Mouse (Mus musculus) ovary, adult 18-20 months (tissue): ENCODE measurements around the gene Adap1.
A peak's percentile ranks its signal among the peaks of the same experiment; 100 is the strongest.

Source experiments
- DNase-seq: peaks from one replicate; pipeline ENCODE4 v3.0.0; 2022; ENCODE audit warnings: low spot score, mixed read lengths

Gene Adap1

DNA sequence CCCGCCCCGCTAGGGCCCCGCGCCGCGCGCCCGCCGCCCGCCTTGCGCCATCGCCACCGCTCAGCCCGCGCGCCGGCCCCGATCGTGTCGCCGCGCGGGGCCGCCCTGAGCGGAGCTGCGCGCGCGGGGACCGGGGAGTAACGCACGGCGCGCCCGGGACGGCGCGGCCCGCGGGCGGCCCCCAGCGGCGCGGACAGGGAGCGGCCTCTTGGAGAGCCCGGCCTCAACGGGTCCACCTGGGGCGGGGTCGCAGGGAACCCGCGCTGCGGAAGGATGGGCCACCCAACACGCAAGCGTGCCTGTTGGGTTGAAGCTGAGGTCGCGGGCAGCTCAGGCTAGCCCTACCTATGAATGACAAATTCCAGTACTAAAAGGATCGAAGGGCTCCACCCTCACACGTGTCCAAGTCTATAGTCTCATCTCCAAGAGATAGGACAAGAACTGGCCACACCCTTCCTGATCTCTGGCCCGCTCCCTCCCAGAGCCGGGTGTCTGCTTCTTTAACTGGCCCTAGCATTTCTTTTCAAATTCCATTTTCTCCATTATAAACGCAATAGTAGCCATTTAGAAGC lies at the start of gene Adap1:
Adap1 (minus strand) TSS at position 228 of the 572 bp plus-strand sequence.
- DNase-seq: no peak

DNA sequence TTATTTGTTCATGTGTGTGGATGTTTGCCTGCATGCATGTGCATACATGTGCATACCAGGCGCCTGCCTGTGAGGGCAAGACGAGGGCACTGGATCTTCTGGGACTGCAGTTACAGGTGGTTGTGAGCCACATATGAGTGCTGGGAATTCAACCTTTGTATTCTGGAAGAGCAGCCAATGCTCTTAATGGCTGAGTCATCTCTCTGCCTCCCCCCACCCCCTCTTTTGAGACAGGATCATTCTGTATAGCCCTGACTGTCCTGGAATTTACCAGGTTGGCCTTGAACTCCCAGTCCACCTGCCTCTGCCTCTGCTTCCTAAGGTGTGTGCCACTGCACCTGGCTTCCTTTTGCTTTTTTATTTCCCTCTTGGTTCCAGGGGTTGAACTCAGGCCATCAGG lies 49.4 kb upstream of the Adap1 start:
- DNase-seq: no peak

DNA sequence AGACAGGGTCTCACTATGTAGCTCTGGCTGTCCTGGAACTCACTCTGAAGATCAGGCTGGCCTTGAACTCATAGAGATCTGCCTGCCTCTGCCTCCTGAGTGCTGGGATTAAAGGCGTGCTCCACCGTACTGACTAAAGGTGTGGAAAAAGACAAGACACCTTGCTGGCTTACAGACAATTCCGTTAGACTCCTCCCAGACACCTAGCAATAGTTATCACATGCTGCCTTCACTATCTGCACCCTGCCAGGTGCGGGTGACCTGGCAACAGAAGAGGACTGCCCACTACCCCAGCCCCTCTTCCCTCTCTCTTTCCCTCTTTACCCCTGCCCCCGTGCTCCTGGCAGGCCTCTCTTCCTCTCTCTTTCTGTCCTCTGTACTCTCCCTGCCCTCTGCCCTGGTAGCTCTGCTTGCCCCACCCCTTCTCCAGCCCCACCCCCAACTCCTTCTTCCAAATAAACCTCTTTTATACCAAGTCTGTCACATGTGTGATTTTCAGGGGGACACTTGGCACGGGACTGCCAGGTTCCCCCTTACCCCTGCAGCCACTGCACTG lies 48.5 kb upstream of the Adap1 start:
- DNase-seq: no peak

DNA sequence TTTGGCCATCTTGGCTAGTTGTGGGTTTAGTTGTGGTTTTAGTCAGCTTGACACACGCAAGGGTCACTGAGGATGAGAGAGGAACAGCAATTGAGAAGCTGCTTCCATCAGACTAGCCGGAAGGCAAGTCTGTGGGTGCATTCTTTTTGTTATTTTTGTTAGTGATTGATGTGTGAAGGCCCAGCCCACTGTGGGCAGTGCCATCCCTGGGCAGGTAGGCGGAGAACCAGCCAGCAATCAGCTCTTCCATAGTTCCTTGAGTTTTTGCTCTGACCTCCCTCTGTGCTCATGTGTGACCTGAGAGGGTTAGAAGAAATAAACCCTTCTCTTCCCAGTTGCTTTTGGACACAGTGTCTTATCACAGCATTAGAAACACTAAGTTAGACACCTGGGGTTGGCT lies 47.7 kb upstream of the Adap1 start:
- no peak for DNase-seq

DNA sequence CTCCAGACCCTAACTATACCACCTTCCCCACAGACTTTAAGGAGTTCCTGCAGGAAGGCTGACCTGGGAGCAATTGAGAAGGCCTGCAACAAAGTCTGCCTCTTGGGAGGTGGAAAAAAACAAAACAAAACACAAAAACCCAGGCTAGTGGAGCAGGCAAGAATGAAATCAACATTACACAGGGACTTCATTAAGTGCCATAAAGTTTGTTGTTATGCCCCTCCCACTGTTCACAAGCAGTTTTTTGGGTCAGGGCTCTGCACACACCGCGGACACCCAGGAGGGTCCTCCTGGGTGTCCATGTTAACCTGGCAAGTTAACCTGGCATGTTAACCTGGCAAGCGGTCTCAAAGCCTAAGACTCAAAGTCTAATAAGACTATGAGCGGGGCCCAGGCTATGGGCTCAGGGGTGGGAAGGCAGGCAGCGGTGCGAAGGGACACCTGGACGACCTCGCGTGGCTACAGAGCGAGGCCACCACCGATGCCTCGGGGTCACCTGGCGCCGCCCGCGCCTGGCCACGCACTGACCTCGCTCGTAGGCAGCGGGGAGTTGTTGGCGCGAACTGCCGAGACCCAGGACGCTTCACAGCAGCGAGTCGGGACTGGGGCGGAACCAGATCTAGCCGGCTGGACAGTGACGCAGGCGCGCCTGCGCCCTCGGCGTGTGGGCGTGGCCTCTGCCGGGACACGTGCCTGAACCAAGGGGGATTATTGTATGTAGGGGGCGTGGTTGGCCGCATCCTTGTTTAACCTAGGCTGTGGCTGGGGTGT lies 46.4 kb upstream of the Adap1 start:
- peak; percentile 85 for DNase-seq

DNA sequence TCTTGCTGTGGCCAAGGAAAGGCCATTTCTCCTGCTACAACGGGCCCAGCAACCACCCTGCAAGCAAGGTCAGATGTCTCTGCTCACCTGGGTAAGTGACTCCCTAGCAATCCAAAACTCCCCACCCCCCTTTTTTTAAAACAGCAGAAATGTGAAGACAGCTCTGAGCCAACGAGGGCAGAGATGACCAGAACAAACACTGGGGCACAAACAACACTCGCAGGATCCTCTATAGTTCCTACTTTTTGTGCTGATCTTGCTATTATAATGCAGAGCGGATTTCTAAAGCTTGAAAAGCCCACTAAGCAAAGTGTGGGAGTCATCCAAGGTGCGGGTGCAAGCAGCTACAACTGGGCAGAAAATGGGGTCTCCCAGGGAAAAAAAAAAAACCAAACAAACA lies 45.7 kb upstream of the Adap1 start:
- no peak for DNase-seq

DNA sequence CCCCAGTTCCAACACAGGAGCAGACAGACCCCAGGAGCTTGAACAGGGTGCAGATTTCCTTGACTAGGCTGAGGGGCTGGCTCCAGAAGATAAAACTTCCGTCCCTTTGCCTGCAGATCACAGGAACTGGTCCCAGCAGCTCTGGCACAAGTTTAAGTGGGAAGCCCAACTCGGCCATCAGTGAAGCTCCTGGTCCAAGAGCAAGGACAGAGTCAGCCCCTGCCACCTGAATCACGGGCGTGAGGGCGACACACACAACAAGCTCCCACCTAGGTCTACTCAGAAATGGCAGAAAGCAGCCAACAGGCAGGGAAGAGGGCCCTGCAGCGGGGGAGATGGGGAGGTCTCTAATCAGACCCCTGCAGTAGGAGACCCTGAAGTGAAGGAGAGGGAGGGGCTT lies 44.9 kb upstream of the Adap1 start:
- DNase-seq: no peak

DNA sequence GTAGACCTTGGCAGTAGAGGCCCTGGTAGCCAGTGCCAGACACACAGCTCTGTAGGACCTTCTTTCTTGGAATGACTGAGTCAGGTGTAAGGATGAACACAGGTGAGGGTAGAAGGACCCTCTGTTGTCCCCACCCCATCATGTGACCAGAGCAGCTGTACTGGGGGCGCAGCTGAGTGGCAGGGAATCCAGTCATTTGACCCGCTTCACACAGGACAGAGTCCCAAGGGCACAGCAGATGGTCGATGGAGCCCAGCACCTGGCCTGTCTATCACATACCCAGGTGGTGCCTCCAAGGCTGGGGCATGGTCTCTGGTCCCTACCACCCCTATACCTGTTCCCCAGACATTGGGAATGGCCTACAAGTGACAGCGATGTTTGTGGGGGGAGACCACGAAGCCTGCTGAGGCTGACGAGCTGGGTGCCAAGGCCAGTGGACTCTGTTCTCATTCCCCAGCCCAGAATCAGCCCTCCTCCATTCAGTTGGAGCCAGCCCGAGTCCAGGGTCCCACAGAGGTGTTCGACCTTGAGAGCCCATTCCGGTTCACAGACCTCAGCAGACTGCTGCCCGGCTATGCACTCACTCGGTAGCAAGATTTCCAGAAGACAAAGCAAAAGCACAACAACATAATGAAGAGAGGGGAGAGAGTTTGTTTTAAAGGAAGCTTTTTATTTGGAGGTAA lies 43.4 kb upstream of the Adap1 start:
- no peak for DNase-seq

DNA sequence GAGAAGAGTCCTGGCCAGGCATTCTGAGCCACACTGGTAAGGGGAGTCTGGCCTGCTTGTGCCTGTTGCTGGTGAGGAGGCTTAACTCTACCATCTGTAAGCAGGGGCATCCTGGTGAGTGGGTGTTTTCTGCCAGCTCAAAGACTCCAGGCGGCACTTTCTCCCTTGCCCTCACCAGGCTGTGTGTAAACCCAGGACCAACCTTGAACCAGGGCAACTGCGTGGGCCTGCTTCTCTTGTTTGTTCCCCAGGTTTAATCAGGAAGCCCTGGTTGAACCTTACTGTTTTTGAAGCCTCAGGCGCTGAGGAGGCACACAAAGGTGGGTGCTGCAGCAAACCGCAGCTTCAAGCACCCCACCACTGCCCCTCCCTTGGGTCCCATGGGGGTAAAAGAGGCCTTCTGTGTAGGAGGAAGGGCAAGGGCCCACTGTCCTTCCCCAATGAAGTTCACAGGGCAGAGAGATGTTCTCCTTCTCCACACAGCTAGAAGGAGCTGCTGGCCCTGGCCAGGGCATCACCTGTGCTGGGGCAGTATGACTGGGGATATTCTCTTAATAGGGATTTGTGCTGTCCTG lies 42.5 kb upstream of the Adap1 start:
- no peak for DNase-seq

DNA sequence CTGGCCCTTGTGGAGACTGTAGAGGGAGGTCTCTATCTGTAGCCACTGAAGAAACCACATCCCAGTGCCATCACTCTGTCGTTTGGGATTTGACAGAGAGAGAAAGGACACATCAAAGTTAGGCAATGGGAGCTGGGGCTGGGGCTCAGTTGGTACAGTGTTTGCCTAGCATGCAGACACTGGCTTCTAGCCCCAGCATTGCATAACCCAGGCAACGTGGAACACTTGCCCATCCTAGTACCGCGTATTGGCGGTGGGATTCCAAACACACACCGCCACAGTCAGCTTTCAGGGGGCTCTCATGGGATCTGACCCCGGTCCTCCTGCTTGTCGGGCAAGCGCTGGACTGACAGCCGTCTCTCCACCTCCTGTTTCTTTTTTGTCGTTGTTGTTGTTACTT lies 41.1 kb upstream of the Adap1 start:
- no peak for DNase-seq

DNA sequence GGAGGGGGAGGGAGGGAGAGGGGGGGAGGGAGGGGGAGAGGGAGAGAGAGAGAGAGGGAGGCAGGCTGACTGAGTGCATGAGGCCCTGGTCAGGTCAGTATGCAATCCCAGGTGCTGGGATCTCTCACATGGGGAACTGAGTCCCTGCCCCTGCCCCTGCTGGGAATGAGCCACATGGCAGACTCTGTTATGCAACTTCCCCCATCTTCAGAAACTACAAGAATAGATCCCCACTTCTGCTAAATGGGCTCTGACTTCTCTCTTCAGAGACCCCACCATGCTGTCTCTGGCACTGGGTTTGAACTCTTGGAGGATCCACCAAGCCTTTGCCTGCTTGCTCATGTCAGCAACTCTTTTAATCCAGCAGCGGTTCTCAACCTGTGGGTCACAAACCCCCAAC lies 40.4 kb upstream of the Adap1 start:
- DNase-seq: no peak

DNA sequence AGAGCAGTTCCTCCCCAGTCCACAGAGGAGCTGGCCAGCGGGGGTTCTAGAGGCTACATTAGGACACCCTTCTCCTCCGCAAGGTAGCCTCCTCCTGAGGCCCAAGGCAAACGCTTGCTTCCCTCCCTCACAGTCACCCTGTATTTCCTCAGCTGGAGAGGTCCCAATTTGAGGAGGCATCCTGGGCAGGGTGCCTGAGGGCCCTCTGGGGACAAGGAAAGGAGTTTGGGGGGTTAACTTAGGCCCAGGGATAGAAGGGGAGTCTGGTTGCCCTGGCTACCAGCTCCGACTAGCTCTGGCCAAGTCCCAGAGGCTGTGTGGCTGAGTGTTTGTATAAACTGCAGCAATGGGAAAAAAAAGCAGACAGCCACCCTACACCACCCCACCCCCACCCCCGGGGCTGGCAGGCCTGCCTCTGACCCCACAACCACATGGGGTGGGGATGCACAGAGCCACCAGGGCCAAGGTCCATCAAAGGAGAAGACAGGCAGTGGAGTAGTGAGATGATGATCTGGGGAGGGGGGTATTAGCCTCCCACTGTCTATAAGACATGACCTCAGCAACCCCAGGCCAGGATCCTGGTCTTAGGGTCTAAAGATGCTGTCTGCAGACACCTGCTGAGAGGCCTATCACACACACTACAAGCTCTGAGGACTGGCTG lies 39.6 kb upstream of the Adap1 start:
- DNase-seq: no peak

DNA sequence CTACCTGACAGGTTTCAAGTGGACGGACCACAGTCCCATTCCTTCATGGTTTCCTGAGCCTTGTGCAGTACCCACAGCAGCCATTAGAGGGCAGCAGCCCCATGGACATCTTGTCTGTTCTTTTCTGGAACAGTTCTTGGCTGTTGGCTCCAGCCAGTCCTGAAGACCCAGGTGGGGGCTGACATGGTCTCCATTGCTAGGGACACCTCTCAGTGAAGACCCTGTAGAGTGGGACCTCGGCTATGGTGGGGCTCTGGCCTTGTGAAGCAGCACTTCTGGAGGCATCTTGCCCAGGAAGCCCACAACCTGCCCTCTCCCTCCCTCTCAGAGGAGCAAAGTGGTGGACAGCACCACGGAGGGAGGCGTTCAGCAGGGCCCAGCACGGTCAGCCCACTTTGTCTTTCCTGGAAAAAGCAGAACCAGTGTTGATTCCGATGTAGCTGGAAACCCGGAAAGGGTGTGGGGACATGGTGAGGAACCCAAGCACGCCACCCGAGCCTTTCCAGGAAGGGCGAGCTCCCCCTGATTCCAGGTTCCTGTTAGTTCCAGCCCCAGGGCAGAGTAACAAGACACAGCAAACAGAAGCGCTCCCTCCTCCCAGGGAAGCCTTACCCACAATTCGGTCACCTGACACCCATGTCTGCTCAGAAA lies 39.0 kb upstream of the Adap1 start:
- DNase-seq: peak; percentile 46

DNA sequence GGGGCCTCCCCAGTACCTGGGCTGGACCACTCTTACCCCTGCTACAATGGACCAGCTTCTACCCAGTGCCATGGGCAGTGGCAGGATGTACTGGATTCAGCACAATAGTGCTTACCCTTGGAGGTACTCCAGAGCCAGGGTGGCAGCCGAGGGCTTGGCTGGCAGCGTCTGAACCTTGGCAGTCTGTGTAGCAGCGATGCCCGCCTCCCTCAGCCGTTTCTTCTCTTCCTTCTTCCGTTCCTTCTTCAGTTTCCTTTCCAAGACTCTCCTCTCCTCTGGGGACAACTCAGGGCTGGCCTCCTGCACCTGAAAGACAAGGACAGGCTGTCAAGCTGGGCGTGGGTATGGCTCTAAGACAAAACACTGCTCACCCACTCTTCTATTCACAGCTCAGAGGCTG lies 38.4 kb upstream of the Adap1 start:
- no peak for DNase-seq

DNA sequence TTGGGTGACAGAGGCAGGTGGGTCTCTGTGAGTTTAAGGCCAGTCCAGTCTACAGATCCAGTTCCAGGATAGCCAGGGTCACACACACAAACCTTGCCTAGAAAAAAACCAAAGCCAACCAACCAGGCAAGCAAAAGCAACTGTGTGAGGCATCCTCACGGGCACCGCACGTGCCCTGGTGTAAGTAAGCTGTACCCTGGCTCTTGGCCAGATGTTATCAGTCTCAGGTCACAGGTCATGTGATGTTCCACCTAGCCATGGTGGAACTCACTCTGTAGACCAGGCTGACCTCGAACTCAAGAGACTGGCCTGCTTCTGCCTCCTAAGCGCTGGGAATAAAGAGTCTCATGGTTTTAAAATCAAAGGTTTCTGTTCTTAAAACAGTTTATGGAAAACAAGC lies 33.8 kb upstream of the Adap1 start:
- DNase-seq: no peak

DNA sequence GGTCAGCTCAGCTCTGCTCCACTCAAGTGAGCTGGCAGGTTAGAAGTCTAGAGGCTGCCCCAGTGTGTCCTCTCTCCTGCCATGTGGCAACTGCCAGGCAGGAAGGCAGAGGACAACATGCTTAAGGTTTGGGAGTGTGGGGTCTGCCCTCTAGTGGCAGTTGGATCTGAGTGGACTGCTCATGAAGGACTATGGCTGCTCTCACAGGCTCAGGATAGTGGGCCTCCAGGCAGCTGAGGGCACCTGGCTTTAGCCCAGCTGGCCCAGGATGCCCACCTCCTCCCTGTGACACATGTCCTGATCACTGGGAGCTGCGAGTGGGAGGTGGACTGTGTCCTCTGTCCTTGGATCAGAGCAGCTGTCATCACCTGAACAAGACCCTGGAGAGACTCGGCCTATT lies 33.2 kb upstream of the Adap1 start:
- no peak for DNase-seq

DNA sequence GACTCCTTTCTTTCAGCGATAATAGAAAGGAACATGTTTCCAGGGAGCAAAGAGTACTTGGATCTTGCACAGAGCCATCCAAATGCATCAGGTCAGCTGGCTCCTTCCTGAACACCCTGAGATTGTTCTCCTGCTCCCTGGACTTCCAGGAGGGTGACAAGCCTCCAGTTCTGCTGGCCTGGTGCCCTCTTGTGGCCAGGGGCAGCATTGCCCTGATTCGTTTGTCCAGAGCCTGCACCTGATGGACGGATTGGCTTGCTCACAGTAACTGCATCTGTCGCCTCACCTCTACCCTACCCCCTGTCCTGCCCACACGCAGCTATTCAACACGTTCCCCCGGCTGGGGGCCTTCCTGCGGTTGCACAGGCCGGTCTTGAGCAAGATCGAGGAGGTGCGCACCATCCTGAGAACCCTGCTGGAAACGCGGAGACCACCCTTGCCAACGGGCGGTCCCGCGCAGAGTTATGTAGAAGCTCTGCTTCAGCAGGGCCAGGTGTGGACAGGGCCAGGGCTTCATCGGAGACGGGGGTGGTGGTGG lies 29.9 kb upstream of the Adap1 start:
- DNase-seq: peak; percentile 43

DNA sequence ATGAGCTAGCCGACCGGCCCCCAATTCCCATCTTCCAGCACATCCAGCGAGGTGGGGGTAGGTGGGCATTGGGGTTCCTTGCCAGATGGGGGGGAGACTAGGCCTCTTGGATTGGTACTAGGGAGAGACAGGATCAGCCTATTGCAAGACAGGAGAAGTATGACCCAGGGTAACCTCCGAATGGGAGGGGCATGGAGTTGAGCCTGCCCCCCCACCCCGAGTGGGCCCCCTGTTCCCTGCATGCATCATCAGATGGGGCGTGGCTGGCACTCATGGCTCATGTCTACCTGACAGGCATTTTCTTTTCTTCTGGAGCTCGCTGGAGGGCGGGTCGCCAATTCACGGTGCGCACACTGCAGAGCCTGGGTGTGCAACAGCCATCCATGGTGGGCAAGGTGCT lies 28.5 kb upstream of the Adap1 start:
- no peak for DNase-seq

DNA sequence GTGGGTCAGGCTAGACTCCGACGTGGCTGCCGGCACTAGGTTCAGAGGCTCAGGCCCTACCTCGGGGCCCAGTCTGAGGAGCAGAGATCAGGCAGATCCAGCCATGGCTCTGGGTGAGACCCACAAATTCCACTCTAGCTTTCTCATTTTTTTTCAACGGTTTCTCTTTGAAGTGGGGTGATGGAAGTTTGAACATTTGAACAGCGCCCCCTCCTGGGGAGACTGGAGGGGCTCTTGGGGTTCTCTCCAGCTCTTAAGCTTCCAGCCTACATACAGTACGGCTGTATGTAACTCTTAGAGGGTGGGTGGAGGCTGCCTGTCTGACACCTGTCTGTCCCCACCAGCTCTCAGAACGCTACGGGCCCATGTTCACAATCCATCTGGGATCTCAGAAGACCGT lies 28.1 kb upstream of the Adap1 start:
- no peak for DNase-seq

DNA sequence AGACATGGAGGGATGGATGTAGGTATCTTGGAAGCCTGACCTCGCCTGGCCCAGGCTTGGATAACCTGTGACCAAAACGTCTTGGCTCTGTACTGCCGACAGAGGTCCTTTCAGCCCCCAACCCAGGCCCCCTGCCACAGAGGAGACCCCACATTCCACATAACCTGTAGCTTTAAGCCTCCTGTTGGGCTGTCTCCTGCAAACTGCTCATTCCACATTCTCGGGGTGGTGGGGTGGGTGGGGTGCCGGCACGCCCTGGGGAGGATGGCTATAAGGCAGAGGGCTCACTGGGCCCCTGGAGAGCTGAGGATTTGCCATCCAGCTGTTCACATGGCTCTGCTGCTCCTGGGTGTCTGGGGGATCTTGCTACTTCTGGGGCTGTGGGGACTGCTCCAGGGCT lies 26.9 kb upstream of the Adap1 start, which contains the start of gene Cyp2w1:
Cyp2w1 (plus strand) TSS at position 301 of the 400 bp plus-strand sequence.
- DNase-seq: no peak

DNA sequence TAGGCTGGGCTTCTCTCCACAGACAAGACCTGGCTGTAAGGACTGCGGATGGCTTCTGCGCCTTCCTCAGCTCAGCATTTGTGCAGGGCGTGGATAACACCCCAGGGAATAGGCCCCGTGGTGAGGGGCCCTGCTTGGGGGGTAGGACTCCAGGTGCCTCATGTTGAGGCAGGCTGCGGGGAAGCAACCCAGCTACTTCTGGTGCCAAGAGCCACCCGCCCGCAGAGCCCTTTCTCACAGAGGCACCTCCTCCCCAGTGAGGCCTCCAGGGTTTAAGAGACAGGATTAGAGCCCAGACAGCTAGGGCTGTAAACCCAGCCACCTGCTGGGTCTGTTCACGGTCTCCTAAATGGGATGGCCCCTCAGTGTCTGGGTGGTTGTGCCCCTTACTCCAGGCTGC lies 26.2 kb upstream of the Adap1 start:
- no peak for DNase-seq
